8 mouse cellular contexts compared by ENCODE assay signal in genomic region chr6:125166051-125166751, GRCm38 (mm10). TPM values are rescaled to one million over a fixed set of nuclear protein-coding genes. Genes with fewer than 3 reads are reported as not detected.
DNase-seq lines count a peak whose midpoint lies in the region; ATAC-seq and TF ChIP-seq lines count a peak whose summit lies in the region.

Gapdh (minus strand) TSS chr6:125166467.

- peak within 1 kb of the TSS; percentile 95 for H3K9ac ChIP-seq in intestine, embryonic 15.5 days
- peak within 1 kb of the TSS; percentile 99 for H3K9ac ChIP-seq in limb, embryonic 11.5 days (ENCODE audit: low read length)
- H3K9ac ChIP-seq in midbrain, embryonic 11.5 days (ENCODE audit: low read length) = peak within 1 kb of the TSS; percentile 99

- peak; percentile 81 for DNase-seq in 3134 (ENCODE audit: extremely low read depth, insufficient read length, low spot score)
- peak; percentile 64 for DNase-seq in R1 (ENCODE audit: low read depth, low spot score)
- DNase-seq in embryo, embryonic 10 days (ENCODE audit: low spot score) = peak; percentile 91
- DNase-seq in gonadal fat pad, adult 2 months (ENCODE audit: low read depth) = no peak
- DNase-seq in limb, embryonic 11.5 days (ENCODE audit: low spot score) = peak; percentile 73
- peak; percentile 92 for DNase-seq in midbrain, embryonic 11.5 days (ENCODE audit: low spot score, missing footprints)
- DNase-seq in thymus, adult 2 months = no peak

- peak; percentile 83 for ATAC-seq in intestine, embryonic 15.5 days
- no peak for ATAC-seq in limb, embryonic 11.5 days (ENCODE audit: insufficient number of reproducible peaks, low FRiP score, low TSS enrichment, low read depth)
- ATAC-seq in midbrain, embryonic 11.5 days (ENCODE audit: low FRiP score) = peak; percentile 12; the same call in 1 of the 2 replicates

- peaks cover 36% of the 10 kb centered on the region for H3K4me1 ChIP-seq in intestine, embryonic 15.5 days (replicated peaks)
- peaks cover 24% of the 10 kb centered on the region for H3K4me1 ChIP-seq in limb, embryonic 11.5 days (ENCODE audit: control insufficient read depth, insufficient read depth, low read length)
- H3K4me1 ChIP-seq in midbrain, embryonic 11.5 days (ENCODE audit: control insufficient read depth, insufficient read depth, low read length) = peaks cover 33% of the 10 kb centered on the region
- peaks cover 22% of the 10 kb centered on the region for H3K4me1 ChIP-seq in thymus, adult 2 months (replicated peaks; ENCODE audit: control insufficient read depth, insufficient read depth, low read length)

- H3K9me3 ChIP-seq in intestine, embryonic 15.5 days = no peaks in the 10 kb centered on the region
- no peaks in the 10 kb centered on the region for H3K9me3 ChIP-seq in limb, embryonic 11.5 days (ENCODE audit: control insufficient read depth, low read length)
- H3K9me3 ChIP-seq in midbrain, embryonic 11.5 days (ENCODE audit: control insufficient read depth, low read length) = no peaks in the 10 kb centered on the region

- TF ChIP-seq CTCF in thymus, adult 2 months (IDR thresholded peaks at IDR 0.05; ENCODE audit: borderline replicate concordance, control insufficient read depth, extremely low read depth, insufficient read depth, low read length, poor library complexity) = no peak

- peak within 1 kb of the TSS; percentile 63 for H3K4me2 ChIP-seq in intestine, embryonic 15.5 days (replicated peaks)
- peak within 1 kb of the TSS; percentile 96 for H3K4me2 ChIP-seq in limb, embryonic 11.5 days (ENCODE audit: low read depth, severe bottlenecking)
- peak within 1 kb of the TSS; percentile 93 for H3K4me2 ChIP-seq in midbrain, embryonic 11.5 days

- peaks cover 34% of the 10 kb centered on the region for H3K36me3 ChIP-seq in intestine, embryonic 15.5 days
- peaks cover 35% of the 10 kb centered on the region for H3K36me3 ChIP-seq in limb, embryonic 11.5 days (ENCODE audit: control insufficient read depth, insufficient read depth, low read length)
- H3K36me3 ChIP-seq in midbrain, embryonic 11.5 days (ENCODE audit: control insufficient read depth, insufficient read depth, low read length) = peaks cover 34% of the 10 kb centered on the region
- H3K36me3 ChIP-seq in thymus, adult 2 months (ENCODE audit: control insufficient read depth, insufficient read depth, low read length) = peaks cover 40% of the 10 kb centered on the region

- peak within 1 kb of the TSS; percentile 85 for H3K4me3 ChIP-seq in intestine, embryonic 15.5 days (replicated peaks)
- H3K4me3 ChIP-seq in limb, embryonic 11.5 days (ENCODE audit: low read depth, low read length) = peak within 1 kb of the TSS; percentile 97
- peak within 1 kb of the TSS; percentile 96 for H3K4me3 ChIP-seq in midbrain, embryonic 11.5 days (ENCODE audit: low read depth, low read length)
- peak within 1 kb of the TSS; percentile 92 for H3K4me3 ChIP-seq in thymus, adult 2 months (ENCODE audit: control insufficient read depth, insufficient read depth, low read length)

- H3K27ac ChIP-seq in intestine, embryonic 15.5 days = peak within 1 kb of the TSS; percentile 98
- peak within 1 kb of the TSS; percentile 90 for H3K27ac ChIP-seq in limb, embryonic 11.5 days (replicated peaks; ENCODE audit: low read depth, low read length)
- H3K27ac ChIP-seq in midbrain, embryonic 11.5 days (ENCODE audit: low read depth, low read length) = peak within 1 kb of the TSS; percentile 93
- peak within 1 kb of the TSS; percentile 30; the same call in 1 of the 2 replicates for H3K27ac ChIP-seq in thymus, adult 2 months (ENCODE audit: control insufficient read depth, insufficient read depth, low read length)

- no peaks in the 10 kb centered on the region for H3K27me3 ChIP-seq in intestine, embryonic 15.5 days (replicated peaks)
- H3K27me3 ChIP-seq in limb, embryonic 11.5 days (ENCODE audit: control insufficient read depth, insufficient read depth, low read length) = no peaks in the 10 kb centered on the region
- H3K27me3 ChIP-seq in midbrain, embryonic 11.5 days (ENCODE audit: control insufficient read depth, insufficient read depth, low read length) = no peaks in the 10 kb centered on the region
- H3K27me3 ChIP-seq in thymus, adult 2 months (ENCODE audit: control insufficient read depth, insufficient read depth, low read length) = no peaks in the 10 kb centered on the region

- under 1% methylated on average over 18 of the region's 18 CpGs for WGBS in intestine, embryonic 15.5 days
- 1% methylated on average over 14 of the region's 18 CpGs for whole genome bisulfite sequencing in limb, embryonic 11.5 days
- WGBS in midbrain, embryonic 11.5 days = 1% methylated on average over 16 of the region's 18 CpGs
- 11% methylated on average over 18 of the region's 18 CpGs for WGBS in thymus, adult 2 months

- TF ChIP-seq POLR2A in thymus, adult 2 months (IDR thresholded peaks at IDR 0.05; ENCODE audit: control insufficient read depth, extremely low read depth, insufficient read depth, low read length, poor library complexity) = no peak

RNA-seq across cellular contexts. Expression of gene Gapdh, which starts in this region (rescaled TPM):
- 2,859 and 3,359 TPM in 2 replicates for polyA plus RNA-seq in gonadal fat pad, adult 2 months (2012; rRNA removed)
- polyA plus RNA-seq in intestine, embryonic 15.5 days (2015; fragmentation: Nextera tagmentation; extraction: Ambion mirVana) = 2,230 and 2,316 TPM in 2 replicates
- 2,642 and 2,787 TPM in 2 replicates for polyA plus RNA-seq in limb, embryonic 11.5 days (2014; fragmentation: Nextera tagmentation; extraction: Ambion mirVana)
- polyA plus RNA-seq in midbrain, embryonic 11.5 days (2014; fragmentation: Nextera tagmentation; extraction: Ambion mirVana) = 2,357 and 2,675 TPM in 2 replicates
- 3,688 and 4,326 TPM in 2 replicates for polyA plus RNA-seq in thymus, adult 2 months (2012; rRNA removed)

Comparison
In these comparisons a context has a peak if more than half of its experiments do, and no peak if none do; other contexts are left out.
1. DNase-seq: peak in 3134 (single experiment), R1 (single experiment), embryo, embryonic 10 days (single experiment), limb, embryonic 11.5 days (single experiment) and midbrain, embryonic 11.5 days (single experiment); none in gonadal fat pad, adult 2 months (single experiment) and thymus, adult 2 months (single experiment).
2. H3K27ac ChIP-seq: peak in every context shown above with its lines; median percentile 98 in intestine, embryonic 15.5 days; 93 in midbrain, embryonic 11.5 days; 90 in limb, embryonic 11.5 days; 30 in thymus, adult 2 months.
3. Peak in every context shown above with its lines, with median percentiles within 50 percentile points of each other: H3K4me2 ChIP-seq, H3K4me3 ChIP-seq and H3K9ac ChIP-seq.